Mouse (Mus musculus): ENCODE data around the gene Tex29.
A peak's percentile ranks its signal among the peaks of the same experiment; 100 is the strongest.

Gene Tex29

GRCm38 (mm10) chr8:11840174-11840573, at the start of gene Tex29:
Gene Tex29, plus strand, starts transcription at chr8:11840474.
- DNase-seq (ENCODE audit: low spot score): no peak

- no peak for DNase-seq (ENCODE audit: low spot score)
These were observed 45.3 kb upstream of the Tex29 start for GRCm38 (mm10) chr8:11794956-11795355.

GRCm38 (mm10) chr8:11797128-11797527, 43.1 kb upstream of the Tex29 start:
- DNase-seq (ENCODE audit: low spot score): no peak

GRCm38 (mm10) chr8:11797729-11798479, 42.4 kb upstream of the Tex29 start:
- DNase-seq (ENCODE audit: low spot score): no peak

GRCm38 (mm10) chr8:11798480-11798867, 41.8 kb upstream of the Tex29 start:
- no peak for DNase-seq (ENCODE audit: low spot score)

- no peak for DNase-seq (ENCODE audit: low spot score)
These were observed 41.2 kb upstream of the Tex29 start for GRCm38 (mm10) chr8:11799098-11799497.

GRCm38 (mm10) chr8:11800481-11800880, 39.8 kb upstream of the Tex29 start:
- DNase-seq (ENCODE audit: low spot score): no peak

GRCm38 (mm10) chr8:11801571-11801970, 38.7 kb upstream of the Tex29 start:
- DNase-seq (ENCODE audit: low spot score): peak; percentile 26

GRCm38 (mm10) chr8:11804914-11805313, 35.4 kb upstream of the Tex29 start:
- no peak for DNase-seq (ENCODE audit: low spot score)

GRCm38 (mm10) chr8:11806252-11806651, 34.0 kb upstream of the Tex29 start:
- no peak for DNase-seq (ENCODE audit: low spot score)

GRCm38 (mm10) chr8:11807361-11807760, 32.9 kb upstream of the Tex29 start:
- DNase-seq (ENCODE audit: low spot score): no peak

GRCm38 (mm10) chr8:11808047-11808446, 32.2 kb upstream of the Tex29 start:
- no peak for DNase-seq (ENCODE audit: low spot score)

GRCm38 (mm10) chr8:11810426-11810825, 29.8 kb upstream of the Tex29 start:
- no peak for DNase-seq (ENCODE audit: low spot score)

GRCm38 (mm10) chr8:11813801-11814200, 26.5 kb upstream of the Tex29 start:
- DNase-seq (ENCODE audit: low spot score): peak; percentile 75

GRCm38 (mm10) chr8:11815206-11815605, 25.1 kb upstream of the Tex29 start:
- no peak for DNase-seq (ENCODE audit: low spot score)

- DNase-seq (ENCODE audit: low spot score): no peak
These were observed 20.1 kb upstream of the Tex29 start for GRCm38 (mm10) chr8:11820136-11820535.

GRCm38 (mm10) chr8:11820568-11820967, 19.7 kb upstream of the Tex29 start:
- DNase-seq (ENCODE audit: low spot score): no peak

- DNase-seq (ENCODE audit: low spot score): no peak
These were observed 18.6 kb upstream of the Tex29 start for GRCm38 (mm10) chr8:11821451-11822206.

GRCm38 (mm10) chr8:11822550-11823060, 17.7 kb upstream of the Tex29 start:
- no peak for DNase-seq (ENCODE audit: low spot score)

- DNase-seq (ENCODE audit: low spot score): no peak
These were observed 14.5 kb upstream of the Tex29 start for GRCm38 (mm10) chr8:11825756-11826155.

GRCm38 (mm10) chr8:11827312-11827711, 13.0 kb upstream of the Tex29 start:
- no peak for DNase-seq (ENCODE audit: low spot score)

- no peak for DNase-seq (ENCODE audit: low spot score)
These were observed 9.8 kb upstream of the Tex29 start for GRCm38 (mm10) chr8:11830214-11831046.

Data from yolk sac, embryonic 10.5 days (tissue).